Mouse (Mus musculus): ENCODE results near the gene Bst1.

DNA sequence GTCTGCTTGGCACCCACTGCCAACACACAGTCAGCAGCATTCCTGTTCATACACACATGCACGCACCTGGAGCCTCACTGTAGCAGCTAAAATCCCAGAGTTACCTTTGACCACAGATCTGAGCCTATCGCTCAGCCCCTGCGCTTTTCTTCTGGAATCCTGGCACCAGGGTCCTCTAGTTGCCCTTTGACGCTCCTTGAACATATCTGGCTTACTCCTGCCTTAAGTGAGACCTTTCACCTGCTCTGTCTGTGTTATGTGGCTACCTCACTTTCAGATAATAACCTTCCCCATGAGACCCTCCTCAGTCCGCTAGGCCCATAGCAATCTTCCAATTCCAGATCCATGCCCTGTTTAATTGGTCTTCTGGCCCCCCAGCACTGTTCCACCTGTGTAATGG lies 41.4 kb downstream of the Bst1 start:
- no peak for TF ChIP-seq CTCF (IDR thresholded peaks at IDR 0.05; ENCODE audit: low read depth)
- no peak for TF ChIP-seq EP300 (IDR thresholded peaks at IDR 0.05; ENCODE audit: low read depth)

Data from liver, postnatal 0 days (tissue).